Mouse (Mus musculus) ES-Bruce4 (cell line): ENCODE measurements at regions not wholly inside any gene's neighbourhood (a gene's known extent, or its start where the extent isn't known, plus 50 kb on each side); places are given as distances from the start of the nearest gene placed in this dataset.

ENCODE experiments used
- CTCF ChIP-seq: IDR thresholded peaks from one replicate; pipeline ENCODE4 v1.8.1; 2011; ENCODE audit warnings: low read depth, low read length
- EP300 ChIP-seq: IDR thresholded peaks from 2 replicates; pipeline ENCODE4 v1.6.1; 2011; ENCODE audit warnings: low read depth, low read length; ENCODE audit not compliant: insufficient read depth
- POLR2A ChIP-seq: IDR thresholded peaks from one replicate; pipeline ENCODE4 v1.8.1; 2011; ENCODE audit warnings: low read length; ENCODE audit not compliant: insufficient read depth

- TF ChIP-seq POLR2A (no peak), CTCF (no peak), EP300 (no peak)
Measured at GRCm38 (mm10) chrX:166762098-166762497, 176.6 kb upstream of the Egfl6 start.
